Mouse (Mus musculus): ENCODE results near the gene Chat.
"Not testable (repeated sequence)": the region's sequence is repeated elsewhere in the genome, so short reads cannot be mapped to it uniquely, and the experiment has no call there.

The Chat gene

GRCm38 (mm10) chr14:32452552-32452951, 13.2 kb downstream of the Chat start:
- DNase-seq, result no peak

- no peak for DNase-seq
Observed at GRCm38 (mm10) chr14:32446989-32447388, 18.8 kb downstream of the Chat start.

- no peak for DNase-seq
Observed at GRCm38 (mm10) chr14:32443446-32443845, 22.3 kb downstream of the Chat start.

- no peak for DNase-seq
Observed at GRCm38 (mm10) chr14:32439744-32440143, 26.0 kb downstream of the Chat start.

GRCm38 (mm10) chr14:32439316-32439715, 26.5 kb downstream of the Chat start:
- no peak for DNase-seq

GRCm38 (mm10) chr14:32437352-32437793, 28.4 kb downstream of the Chat start:
- DNase-seq, result peak in 1 of 2 experiments; percentile 4

- no peak for DNase-seq
Observed at GRCm38 (mm10) chr14:32429030-32429602, 36.7 kb downstream of the Chat start.

GRCm38 (mm10) chr14:32423946-32424345, 41.8 kb downstream of the Chat start:
- no peak for DNase-seq

GRCm38 (mm10) chr14:32418747-32419146, 47.0 kb downstream of the Chat start:
- no peak for DNase-seq

GRCm38 (mm10) chr14:32412075-32412474, 53.7 kb downstream of the Chat start:
- DNase-seq, result no peak

GRCm38 (mm10) chr14:32410084-32410483, 55.7 kb downstream of the Chat start:
- DNase-seq, result no peak

GRCm38 (mm10) chr14:32405399-32405798, 60.4 kb downstream of the Chat start:
- not testable (repeated sequence) for DNase-seq

- DNase-seq, result peak; percentile 60 to 82
Observed at GRCm38 (mm10) chr14:32388196-32388595, 77.6 kb downstream of the Chat start, which contains the start of gene 1700024G13Rik. TSS of gene 1700024G13Rik (minus strand) at chr14:32388391.

- no peak for DNase-seq
Observed at GRCm38 (mm10) chr14:32381619-32382018, 84.2 kb downstream of the Chat start.

- DNase-seq, result no peak
Observed at GRCm38 (mm10) chr14:32381066-32381465, 84.7 kb downstream of the Chat start.

GRCm38 (mm10) chr14:32380099-32380480, 85.7 kb downstream of the Chat start:
- DNase-seq, result no peak

GRCm38 (mm10) chr14:32379395-32380098, 86.2 kb downstream of the Chat start:
- no peak for DNase-seq

- no peak for DNase-seq
Observed at GRCm38 (mm10) chr14:32372510-32372909, 93.3 kb downstream of the Chat start.

- DNase-seq, result no peak
Observed at GRCm38 (mm10) chr14:32369756-32370155, 96.0 kb downstream of the Chat start.

GRCm38 (mm10) chr14:32364359-32364758, 101.4 kb downstream of the Chat start:
- no peak for DNase-seq

All from kidney, postnatal 36 days (tissue).